Mouse (Mus musculus) cerebral cortex, adult 2 months (tissue): ENCODE data around the gene Micall2.

ENCODE experiments used
- WGBS: fragments of 180-500 bp; shearing (Covaris S2); methylation state at CpG from one replicate; pipeline ENCODE4 v1.1.7; 2018; 5-methylcytosine and 5-hydroxymethylcytosine counted together

Gene Micall2

DNA sequence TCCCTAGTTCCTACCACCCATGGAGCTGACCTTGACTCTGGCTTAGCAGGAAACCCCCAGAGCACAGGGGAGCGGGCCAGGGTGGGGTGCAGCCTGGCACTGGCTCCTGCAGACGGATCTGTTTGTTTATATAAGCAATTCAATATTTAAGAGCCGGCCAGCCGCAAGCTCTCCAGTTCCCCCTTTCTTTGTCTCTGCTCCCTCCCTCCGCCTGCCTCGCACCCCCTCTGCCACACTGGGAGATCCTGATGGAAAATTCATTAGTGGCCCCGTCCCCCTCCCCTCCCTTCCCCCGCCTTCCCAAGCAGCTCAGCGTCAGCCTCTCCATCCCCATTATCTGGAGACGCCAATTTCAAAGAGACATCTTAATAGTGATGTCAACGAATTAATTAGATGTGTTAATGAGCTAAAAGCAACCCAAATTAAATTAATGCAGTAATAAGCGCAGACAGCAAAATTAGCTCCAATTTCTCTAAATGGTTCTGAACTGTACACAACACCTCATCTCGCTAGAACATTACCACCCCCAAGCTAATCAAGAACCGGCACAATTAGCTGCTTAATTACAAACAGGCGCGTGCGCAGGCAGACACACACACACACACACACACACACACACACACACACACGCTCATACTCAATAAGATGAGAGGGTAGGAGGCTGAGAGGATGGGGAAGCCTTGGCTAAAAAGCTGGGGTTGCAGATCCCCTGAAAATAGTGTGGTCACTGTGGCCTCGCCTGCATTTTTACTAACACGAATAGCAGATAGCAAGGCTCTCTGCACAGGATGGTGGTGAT lies 54.1 kb downstream of the Micall2 start:
- 9% methylated on average over 20 of the region's 20 CpGs for WGBS

DNA sequence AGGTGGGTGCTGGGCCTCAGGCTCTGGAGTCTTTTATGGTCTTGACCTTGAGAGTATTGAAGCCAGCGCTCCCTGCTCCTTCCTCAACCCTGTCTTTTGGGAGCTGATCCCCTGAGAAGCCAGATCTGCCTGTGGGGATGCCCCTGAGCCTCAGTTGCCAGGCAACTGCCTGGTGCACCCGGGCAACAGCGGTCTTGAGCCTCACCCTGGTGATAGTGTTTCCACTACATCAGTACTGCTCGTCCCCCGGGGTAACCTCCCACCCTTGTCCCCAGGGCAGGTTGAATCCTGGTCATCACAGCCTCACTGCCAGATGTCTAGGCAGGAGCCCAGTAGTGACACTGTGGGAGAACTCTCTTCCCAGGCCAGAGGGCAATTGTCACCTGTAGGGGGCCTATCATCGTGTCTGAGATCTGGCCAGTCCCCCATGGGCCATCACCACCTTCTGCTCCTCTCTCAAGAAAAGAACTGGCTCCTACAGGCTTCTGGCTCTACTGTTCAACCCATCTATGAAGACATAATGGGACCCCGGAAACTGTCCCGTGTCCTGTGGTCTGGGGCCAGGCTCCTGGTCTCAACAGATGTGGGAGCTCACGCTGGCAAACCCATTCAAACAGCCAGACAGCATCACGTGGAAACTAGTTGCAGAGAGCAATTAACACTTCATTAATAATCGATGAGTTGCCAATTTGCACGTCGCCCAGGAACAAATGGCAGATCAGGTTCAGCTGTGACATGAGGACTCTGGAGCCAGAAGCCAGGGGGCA lies 61.0 kb downstream of the Micall2 start:
- WGBS = 47% methylated on average over 13 of the region's 13 CpGs

DNA sequence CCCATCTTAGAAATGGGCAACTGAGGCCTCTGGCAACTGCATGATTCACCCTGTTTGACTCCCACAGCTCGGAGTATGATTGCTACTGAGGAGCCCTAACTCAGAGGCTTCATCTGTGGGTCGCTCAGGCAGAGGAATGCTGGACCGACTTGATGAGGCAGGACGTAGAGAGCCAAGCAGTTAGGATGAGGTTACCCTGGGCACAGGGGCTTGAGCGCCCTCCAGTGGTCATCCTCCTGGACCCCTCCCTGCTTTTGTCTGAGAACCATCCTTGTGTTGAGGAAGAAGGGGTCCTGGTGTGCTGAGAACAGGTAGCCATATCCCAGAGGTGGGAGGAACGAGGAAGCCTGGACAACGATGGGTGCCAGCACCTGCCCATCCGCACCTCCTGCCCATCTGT lies 66.8 kb downstream of the Micall2 start:
- WGBS = 31% methylated on average over 8 of the region's 8 CpGs

DNA sequence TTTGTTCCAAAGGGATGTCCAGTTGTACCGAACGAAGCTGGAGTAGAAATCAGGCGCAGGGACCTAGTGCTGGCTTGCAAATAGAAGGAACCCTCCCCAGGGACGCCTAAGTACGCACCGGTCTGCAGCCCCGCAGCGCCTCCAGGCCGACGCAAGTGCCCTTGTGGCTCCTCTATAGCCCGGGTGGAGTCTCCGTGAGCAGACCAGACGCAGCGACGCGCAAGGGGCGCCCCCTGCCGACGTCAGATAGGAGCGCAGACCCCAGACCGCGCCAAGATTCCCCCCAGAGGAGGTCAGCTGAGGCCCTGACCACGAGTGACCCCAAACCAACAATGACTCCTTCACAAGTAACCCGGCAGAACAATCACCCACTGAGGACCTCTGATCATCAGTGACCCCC lies 67.6 kb downstream of the Micall2 start:
- WGBS = 2% methylated on average over 24 of the region's 24 CpGs

DNA sequence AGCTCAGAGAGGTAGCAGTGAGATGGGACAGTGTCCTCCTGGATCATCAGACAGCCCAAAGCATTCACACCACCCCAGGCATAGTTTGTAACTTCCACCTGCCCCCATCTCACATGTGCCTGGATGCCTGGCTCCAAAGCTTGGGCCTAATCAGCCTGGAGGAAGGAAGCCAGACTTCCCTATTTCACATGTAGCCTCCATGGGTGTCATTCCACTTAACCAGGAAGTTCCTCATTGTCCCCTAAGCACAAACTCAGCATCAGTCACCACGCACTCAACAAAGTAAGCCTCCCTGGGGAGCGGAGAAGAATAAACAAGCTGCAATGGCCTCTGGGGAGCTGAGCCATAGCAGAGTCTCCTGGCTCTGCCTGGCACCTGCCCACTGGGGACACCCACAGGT lies 69.6 kb downstream of the Micall2 start:
- 62% methylated on average over 2 of the region's 2 CpGs for WGBS

DNA sequence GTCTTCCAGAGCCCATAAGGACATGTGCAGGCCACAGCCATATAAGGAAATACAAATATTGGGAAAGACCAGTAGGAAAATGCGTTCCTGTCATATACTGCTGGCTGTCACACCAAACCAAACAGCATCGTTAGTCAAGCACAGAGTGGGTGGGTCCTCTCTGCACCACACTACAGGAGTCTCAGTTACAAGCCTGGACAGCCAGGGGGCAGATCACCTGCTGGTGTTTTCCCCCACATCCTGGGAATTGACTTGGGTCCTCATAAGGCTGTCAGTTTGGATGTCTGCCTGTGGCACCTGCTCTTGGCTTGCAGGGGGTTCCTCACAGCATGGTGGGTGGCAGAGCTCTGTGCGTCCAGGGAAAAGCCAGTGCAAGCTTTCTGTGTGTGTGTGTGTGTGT lies 70.8 kb downstream of the Micall2 start:
- WGBS = 55% methylated on average over 3 of the region's 3 CpGs

DNA sequence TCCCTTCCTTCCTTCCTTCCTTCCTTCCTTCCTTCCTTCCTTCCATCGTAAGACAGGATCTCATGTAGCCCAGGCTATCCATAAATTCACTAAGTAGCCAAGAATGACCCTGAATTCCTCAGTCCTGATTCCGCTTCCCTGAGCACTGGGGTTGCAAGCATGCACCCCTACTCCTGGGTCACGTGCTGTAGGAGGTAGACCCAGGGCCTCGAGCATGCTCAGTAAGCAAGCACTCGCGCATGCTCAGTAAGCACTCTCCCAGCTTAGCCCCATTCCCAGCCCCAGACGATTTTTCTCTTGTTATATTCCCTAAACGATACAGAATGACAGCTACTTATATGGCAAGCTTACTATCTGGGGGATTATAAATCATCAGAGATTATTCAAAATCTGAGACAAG lies 74.4 kb downstream of the Micall2 start:
- 78% methylated on average over 8 of the region's 8 CpGs for WGBS

DNA sequence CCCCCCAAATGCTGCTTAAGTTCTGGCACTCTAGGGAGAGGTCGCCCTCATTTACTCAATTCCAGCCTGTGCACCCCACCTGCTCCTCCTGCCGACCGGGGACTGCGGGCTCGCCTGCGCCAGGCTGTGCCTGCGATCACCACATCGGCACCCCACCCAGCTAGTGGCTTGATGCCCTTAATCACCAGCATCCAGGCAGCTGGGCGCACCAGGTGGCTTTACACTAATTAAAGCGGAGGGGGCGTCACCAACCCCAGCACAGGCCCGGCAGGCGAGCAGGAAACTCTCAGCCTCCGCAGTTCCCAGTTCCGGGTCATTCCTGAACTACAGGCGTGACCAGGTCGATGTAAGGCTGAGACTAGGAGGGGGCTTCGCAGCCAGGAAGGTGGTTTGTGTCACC lies 76.8 kb downstream of the Micall2 start:
- 6% methylated on average over 18 of the region's 18 CpGs for WGBS

DNA sequence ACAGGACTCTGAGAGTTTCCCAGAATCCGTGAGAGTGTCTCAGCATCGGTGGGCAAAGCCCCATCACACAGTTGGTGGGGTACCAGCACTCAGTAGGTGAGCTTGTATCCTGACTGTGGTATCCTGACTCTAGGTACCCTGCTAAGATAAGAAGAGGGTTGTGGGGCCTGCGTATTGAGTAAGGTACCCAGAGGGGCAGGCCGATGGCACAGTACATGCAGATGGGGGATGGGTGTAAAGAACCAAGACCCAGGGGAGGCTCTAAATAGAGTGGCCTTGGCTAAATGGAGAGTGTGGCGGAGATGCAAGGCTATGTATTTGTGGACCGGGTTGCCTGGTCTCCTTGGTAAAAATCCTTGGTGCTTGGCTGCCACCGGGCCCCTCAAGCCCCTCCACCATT lies 77.3 kb downstream of the Micall2 start:
- WGBS = 35% methylated on average over 7 of the region's 7 CpGs

DNA sequence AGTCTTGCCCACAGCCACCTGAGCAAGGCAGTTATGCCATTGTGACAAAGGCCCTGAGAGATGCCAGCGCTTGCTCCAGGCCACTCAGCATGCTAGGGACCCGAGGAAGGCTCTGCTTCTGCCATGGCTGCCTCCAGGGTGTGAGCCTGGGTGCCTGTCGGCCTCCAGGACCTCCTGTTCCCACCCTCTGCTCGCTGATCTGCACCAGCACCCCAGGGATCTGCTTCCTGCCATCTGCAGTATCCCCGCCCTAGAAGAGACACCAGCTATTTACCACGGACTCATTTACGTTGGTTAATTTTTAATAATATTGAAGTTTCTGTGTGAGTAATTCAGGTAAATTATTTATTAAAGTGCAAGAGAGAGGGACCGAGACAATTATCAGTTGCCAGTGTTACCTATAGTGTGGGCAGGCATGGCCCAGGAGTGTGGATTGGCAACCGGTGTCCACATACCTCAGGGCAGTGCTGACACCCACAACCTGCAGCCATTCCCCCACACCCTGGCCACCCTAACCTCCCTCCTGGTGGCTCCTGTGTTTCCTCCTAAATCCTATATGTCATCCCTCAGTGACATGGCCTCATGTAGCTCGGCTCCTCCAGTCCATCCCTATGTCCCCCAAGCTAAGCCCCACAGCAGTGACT lies 78.1 kb downstream of the Micall2 start:
- 76% methylated on average over 10 of the region's 10 CpGs for WGBS
